Mouse (Mus musculus): ENCODE measurements around the gene Gm21518.
"Not testable (repeated sequence)": the region's sequence is repeated elsewhere in the genome, so short reads cannot be mapped to it uniquely, and the experiment has no call there.

Gene Gm21518

DNA sequence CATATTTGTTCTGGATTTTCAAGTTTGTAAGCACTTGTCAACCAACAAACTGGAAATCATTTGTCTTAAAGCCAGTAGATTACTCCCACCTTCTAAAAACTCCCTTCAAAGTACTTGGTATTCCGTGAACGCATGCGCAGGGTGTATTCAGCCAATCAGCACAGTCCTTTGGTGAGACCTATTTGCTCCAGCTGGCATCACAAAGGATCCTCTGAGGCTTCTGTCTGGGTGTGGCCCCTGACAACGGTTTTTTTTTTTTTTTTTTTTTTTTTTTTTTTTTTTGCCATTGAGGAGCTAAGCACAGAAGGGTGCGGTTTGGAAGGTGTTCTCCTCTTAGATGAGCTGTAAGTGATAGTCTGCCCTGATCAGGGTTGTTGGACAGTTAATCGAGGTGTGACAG, at the start of gene Gm21518:
Gene Gm21518, plus strand, starts transcription at position 301 of the 400 bp plus-strand sequence.
- DNase-seq (ENCODE audit: low spot score): not testable (repeated sequence)

Measured in embryo, embryonic 10.5 days (tissue).